Mouse (Mus musculus) G1E (cell line): ENCODE data around the gene Hist1h4d. TPM values are rescaled to one million over a fixed set of nuclear protein-coding genes. Genes with fewer than 3 reads are reported as not detected.
A peak's percentile ranks its signal among the peaks of the same experiment; 100 is the strongest.
"Not testable (repeated sequence)": the region's sequence is repeated elsewhere in the genome, so short reads cannot be mapped to it uniquely, and the experiment has no call there.

Experiments
- ATAC-seq: 2 replicates; pipeline ENCODE4 v1.8.0; 2016; ENCODE audit warnings: mild to moderate bottlenecking; ENCODE audit not compliant: insufficient number of reproducible peaks, poor library complexity, low FRiP score, severe bottlenecking; ENCODE audit errors: extremely low read depth
- DNase-seq: peaks from one replicate; pipeline ENCODE4 v3.0.0; 2012; ENCODE audit warnings: low spot score
- H3K27me3 ChIP-seq: 2 replicates; pipeline ENCODE4 v1.6.1; 2012; ENCODE audit warnings: mild to moderate bottlenecking, low read length, inconsistent platforms; ENCODE audit not compliant: insufficient read depth
- H3K36me3 ChIP-seq: replicated peaks from 2 replicates; pipeline ENCODE3; 2012; ENCODE audit warnings: mild to moderate bottlenecking, inconsistent platforms
- H3K4me1 ChIP-seq: 2 replicates; pipeline ENCODE4 v1.6.1; 2012; ENCODE audit warnings: low read depth, low read length, inconsistent platforms, mixed read lengths; ENCODE audit not compliant: insufficient read depth
- H3K4me3 ChIP-seq: 2 replicates; pipeline ENCODE4 v1.5.1; 2012; ENCODE audit warnings: low read depth, mild to moderate bottlenecking, inconsistent platforms, low read length, moderate library complexity, mixed read lengths
- H3K9me3 ChIP-seq: replicated peaks from 2 replicates; pipeline ENCODE4 v1.6.1; 2012; ENCODE audit warnings: inconsistent platforms
- CTCF ChIP-seq: IDR thresholded peaks from 2 replicates; pipeline ENCODE4 v1.5.1; 2012; ENCODE audit warnings: low read depth, low read length, inconsistent platforms, mixed read lengths
- GATA1 ChIP-seq: IDR thresholded peaks from 2 replicates; pipeline ENCODE4 v1.6.1; 2012; ENCODE audit warnings: borderline replicate concordance, low read length, inconsistent platforms, mixed read lengths
- GATA2 ChIP-seq: IDR thresholded peaks from 2 replicates; pipeline ENCODE4 v1.6.1; 2012; ENCODE audit warnings: low read depth, low read length, inconsistent platforms, borderline replicate concordance
- POLR2AphosphoS5 ChIP-seq: IDR thresholded peaks from 2 replicates; pipeline ENCODE4 v1.6.1; 2012; ENCODE audit warnings: low read depth, low read length, inconsistent platforms; ENCODE audit not compliant: insufficient replicate concordance
- TAL1 ChIP-seq: conservative IDR thresholded peaks from 2 replicates; pipeline ENCODE4 v1.6.1; 2012; ENCODE audit warnings: low read depth, low read length, inconsistent platforms, mixed read lengths
- polyA plus RNA-seq: library from polyadenylated mRNA; stranded (reverse); fragments of >175 nt; gene quantifications from 2 replicates; pipeline ENCODE4 v1.2.3, GENCODE M21; 2012
- total RNA-seq, 2 experiments: library from RNA; stranded (forward) in 1 of 2; stranded (reverse) in 1 of 2; fragments of 200-1000 nt in 1 of 2; fragments of >200 nt in 1 of 2; fragmentation: Nextera tagmentation in 1 of 2; gene quantifications; 2 replicates each; pipeline ENCODE4 v1.2.3; 2014 to 2017

Gene Hist1h4d
- total and polyA plus RNA-seq, 3 experiments, result 14.6 to 2,252 (median 1,080) TPM

DNA sequence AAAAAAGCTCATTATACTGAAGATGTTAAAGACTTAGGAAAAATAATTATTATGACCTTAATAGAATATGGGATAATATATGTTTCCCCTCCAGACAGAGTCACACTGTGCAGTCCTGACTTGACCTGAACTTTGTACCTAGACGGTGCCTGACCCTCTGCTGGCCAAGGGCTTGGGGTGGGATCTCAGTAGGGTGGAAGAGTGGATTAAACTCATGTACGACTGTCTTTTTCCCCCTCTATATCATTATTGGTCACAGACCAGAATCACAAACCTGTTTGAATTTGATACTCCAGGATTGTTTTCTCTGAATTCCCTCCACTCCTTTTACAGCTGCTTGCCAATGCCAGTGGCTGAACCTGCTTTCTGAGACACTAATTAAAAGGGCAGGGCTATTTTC, 20.7 kb upstream of the Hist1h4d start:
- DNase-seq, H3K36me3 ChIP-seq, ATAC-seq, H3K27me3 ChIP-seq, H3K4me3 ChIP-seq, H3K9me3 ChIP-seq: not testable (repeated sequence)
- H3K4me1 ChIP-seq, result peaks cover 25% of the 10 kb centered on the region
- TF ChIP-seq POLR2AphosphoS5, result peak; percentile 97; the same call in 1 of the 2 replicates

DNA sequence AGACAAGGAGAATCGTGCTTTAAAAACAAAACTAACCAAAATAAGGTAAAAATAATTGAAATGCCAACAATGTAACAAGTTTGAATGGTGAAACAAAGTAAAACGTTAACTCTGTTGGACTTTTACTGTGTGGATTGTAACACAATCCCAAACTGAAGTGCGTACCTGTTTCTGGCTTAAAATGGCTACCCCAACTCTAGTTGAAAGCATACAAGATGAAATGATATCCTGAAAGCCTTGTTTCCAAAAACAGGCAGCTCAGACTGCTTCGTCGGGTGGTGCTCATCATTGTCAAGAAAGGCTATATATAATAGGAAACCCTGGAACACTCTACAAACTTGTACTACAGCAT, 19.9 kb upstream of the Hist1h4d start:
- H3K9me3 ChIP-seq, H3K27me3 ChIP-seq, H3K36me3 ChIP-seq, DNase-seq: not testable (repeated sequence)
- Histone ChIP-seq H3K4me1 (peaks cover 25% of the 10 kb centered on the region), H3K4me3 (peak overlapping the region; percentile 66; the same call in 1 of the 2 replicates)
- peak; percentile 24; the same call in 1 of the 2 replicates for ATAC-seq

DNA sequence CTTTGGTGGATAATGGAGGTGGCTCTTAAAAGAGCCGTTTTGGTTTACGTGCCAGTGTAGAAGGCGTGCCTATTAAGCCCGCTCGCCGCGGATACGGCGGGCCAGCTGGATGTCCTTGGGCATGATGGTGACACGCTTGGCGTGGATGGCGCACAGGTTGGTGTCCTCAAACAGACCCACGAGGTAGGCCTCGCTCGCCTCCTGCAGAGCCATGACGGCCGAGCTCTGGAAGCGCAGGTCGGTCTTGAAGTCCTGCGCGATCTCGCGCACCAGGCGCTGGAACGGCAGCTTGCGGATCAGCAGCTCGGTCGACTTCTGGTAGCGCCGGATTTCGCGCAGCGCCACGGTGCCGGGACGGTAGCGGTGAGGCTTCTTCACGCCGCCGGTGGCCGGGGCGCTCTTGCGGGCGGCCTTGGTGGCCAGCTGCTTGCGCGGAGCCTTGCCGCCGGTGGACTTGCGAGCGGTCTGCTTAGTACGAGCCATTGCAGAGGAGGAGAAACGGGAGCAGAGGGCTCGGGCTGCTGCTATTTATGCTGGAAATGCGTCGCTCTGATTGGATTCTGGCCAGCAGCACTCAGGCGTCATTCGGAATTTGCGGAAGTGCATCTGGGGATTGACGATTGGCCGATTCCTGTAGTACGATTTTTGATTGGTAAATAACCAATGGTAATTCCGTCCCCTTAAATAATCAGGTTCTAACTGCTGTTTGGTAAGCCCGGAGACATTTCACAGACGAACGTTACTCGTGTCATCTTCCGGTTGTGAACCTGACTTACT, 19.3 kb upstream of the Hist1h4d start, which contains the start of gene Hist1h3e:
Gene Hist1h3e (minus strand): TSS at position 487 of the 777 bp plus-strand sequence.
- DNase-seq (peak; percentile 73), ATAC-seq (peak; percentile 90)
- peaks cover 22% of the 10 kb centered on the region for H3K4me1 ChIP-seq
- peak; percentile 98 for TF ChIP-seq POLR2AphosphoS5
- not testable (repeated sequence) for H3K27me3 ChIP-seq, H3K36me3 ChIP-seq, H3K9me3 ChIP-seq
- H3K4me3 ChIP-seq, result peak within 1 kb of the TSS; percentile 66

DNA sequence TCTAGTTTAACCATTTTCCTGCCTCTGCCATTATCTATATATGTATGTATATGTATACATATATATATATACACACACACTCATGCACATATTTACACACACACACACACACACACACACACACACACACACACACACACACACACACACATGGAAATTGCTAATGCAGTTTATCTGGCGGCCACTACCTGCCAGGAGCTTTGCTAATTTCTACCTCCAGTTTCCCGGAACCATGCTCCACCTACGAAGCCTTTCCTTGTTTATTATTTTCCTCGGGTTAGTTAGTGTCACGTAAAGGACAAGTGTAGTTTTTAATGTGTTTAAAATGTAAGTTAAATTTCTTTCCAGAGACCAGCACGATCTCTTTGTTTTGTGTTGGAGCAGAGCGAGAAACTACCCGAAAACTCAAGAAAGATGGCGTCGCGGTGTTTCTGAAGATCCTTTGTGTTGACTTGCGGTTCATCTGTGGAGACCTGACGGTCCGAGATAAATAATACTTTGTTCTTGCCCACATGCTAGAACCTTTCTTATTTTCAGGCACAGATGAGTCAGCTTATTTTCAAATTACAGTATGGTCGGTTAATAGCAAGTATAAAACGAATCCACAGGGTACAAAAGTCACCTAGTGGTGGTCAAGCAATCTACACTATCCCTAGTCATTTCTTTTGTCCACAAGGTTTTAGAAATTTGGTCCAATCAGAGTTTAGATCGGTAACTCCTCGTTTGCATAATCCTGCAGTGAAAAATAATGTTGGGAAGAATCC, 18.5 kb upstream of the Hist1h4d start:
- Histone ChIP-seq H3K4me3 (peak overlapping the region; percentile 50; the same call in 1 of the 2 replicates), H3K27me3 (no peaks in the 10 kb centered on the region), H3K4me1 (peaks cover 21% of the 10 kb centered on the region), H3K36me3 (no peaks in the 10 kb centered on the region), H3K9me3 (no peaks in the 10 kb centered on the region)
- DNase-seq, result peak; percentile 32
- TF ChIP-seq GATA2 (no peak), TAL1 (peak; percentile 50; the same call in 1 of the 2 replicates), GATA1 (no peak), POLR2AphosphoS5 (no peak), CTCF (no peak)
- peak; percentile 42 for ATAC-seq

DNA sequence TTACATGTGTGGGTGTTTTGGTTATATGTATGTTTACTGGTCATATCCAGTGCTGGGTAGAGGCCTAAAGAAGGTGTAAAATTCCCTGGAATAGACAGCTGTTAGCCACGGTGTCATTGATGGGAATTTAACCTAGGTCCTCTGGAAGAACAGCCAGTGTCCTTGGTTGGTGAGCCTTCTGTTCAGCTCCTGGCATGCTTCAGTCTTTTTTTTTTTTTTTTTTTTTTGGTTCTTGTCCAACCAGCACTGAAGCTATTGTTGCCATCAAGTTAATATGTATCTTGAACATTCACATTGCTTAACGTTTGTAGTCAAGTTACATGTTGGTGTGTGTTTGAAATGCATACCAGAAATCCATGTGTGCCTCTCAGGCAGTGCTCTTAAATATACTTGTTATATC, 16.9 kb upstream of the Hist1h4d start:
- no peak for DNase-seq
- Histone ChIP-seq H3K4me3 (no peak overlapping the region), H3K4me1 (peaks cover 23% of the 10 kb centered on the region), H3K27me3 (no peaks in the 10 kb centered on the region), H3K9me3 (no peaks in the 10 kb centered on the region), H3K36me3 (no peaks in the 10 kb centered on the region)
- ATAC-seq, result no peak
- TF ChIP-seq CTCF (no peak), POLR2AphosphoS5 (no peak), GATA2 (no peak), GATA1 (no peak), TAL1 (no peak)

DNA sequence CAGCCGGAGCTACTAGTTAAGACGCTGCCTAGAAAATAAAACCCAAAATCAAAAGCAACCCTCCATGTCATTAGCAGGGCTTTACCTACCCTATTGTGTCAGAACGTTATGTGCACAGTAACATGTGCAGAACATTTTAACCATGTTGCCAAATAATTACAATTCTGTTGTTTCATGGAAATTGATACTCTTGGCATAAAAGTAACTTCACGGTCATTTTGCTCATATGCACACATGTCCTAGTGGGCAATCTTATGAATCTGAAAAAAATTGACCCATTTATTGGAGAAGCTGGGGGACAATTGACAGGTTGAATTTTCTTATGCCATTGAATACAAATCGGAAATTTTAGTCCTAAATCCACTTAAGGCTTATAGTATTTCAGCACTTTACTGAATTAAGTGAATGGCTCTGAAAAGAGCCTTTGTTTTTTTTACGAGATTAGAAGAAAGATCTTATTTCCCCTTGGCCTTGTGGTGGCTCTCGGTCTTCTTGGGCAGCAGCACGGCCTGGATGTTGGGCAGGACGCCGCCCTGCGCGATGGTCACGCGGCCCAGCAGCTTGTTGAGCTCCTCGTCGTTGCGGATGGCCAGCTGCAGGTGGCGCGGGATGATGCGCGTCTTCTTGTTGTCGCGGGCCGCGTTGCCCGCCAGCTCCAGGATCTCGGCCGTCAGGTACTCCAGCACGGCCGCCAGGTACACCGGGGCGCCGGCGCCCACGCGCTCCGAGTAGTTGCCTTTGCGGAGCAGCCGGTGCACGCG, 11.0 kb upstream of the Hist1h4d start:
- not testable (repeated sequence) for ATAC-seq, H3K9me3 ChIP-seq, H3K36me3 ChIP-seq, DNase-seq, H3K27me3 ChIP-seq
- H3K4me3 ChIP-seq, result peak overlapping the region; percentile 58; the same call in 1 of the 2 replicates
- peak; percentile 99 for TF ChIP-seq POLR2AphosphoS5
- H3K4me1 ChIP-seq, result peaks cover 13% of the 10 kb centered on the region
